Mouse (Mus musculus): ENCODE data around the gene Spen. TPM values are rescaled to one million over a fixed set of nuclear protein-coding genes. Genes with fewer than 3 reads are reported as not detected.

Spen gene
- polyA plus RNA-seq, 1 experiment, result 13.0 TPM

DNA sequence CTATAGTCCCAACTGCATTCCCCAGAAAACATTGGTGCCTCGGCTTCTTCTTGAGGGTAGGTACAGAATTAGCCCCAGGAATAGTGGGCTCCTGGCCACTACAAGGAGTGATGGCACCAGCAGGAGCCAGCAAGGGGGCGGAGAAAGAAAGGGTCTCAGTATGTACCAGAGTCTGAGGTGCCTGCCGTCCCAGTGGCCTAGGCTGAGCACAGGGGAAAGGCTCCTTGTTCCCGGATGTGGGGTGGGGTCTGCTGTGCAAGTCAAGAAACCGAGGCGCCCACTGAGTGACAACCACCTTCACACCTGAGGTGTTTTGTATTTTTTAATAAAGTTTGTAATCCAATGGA, 70.8 kb downstream of the Spen start:
- TF ChIP-seq POLR2A (IDR thresholded peaks at IDR 0.05; ENCODE audit: extremely low read depth, insufficient read depth, low read length), result no peak
- TF ChIP-seq CTCF (IDR thresholded peaks at IDR 0.05; ENCODE audit: extremely low read depth, insufficient read depth, low read length), result no peak
- Histone ChIP-seq H3K4me1 (ENCODE audit: control insufficient read depth, insufficient read depth, low read length) (no peaks in the 10 kb centered on the region), H3K27ac (ENCODE audit: insufficient read depth, low read length) (no peak overlapping the region), H3K4me3 (ENCODE audit: insufficient read depth, low read length) (no peak overlapping the region)

DNA sequence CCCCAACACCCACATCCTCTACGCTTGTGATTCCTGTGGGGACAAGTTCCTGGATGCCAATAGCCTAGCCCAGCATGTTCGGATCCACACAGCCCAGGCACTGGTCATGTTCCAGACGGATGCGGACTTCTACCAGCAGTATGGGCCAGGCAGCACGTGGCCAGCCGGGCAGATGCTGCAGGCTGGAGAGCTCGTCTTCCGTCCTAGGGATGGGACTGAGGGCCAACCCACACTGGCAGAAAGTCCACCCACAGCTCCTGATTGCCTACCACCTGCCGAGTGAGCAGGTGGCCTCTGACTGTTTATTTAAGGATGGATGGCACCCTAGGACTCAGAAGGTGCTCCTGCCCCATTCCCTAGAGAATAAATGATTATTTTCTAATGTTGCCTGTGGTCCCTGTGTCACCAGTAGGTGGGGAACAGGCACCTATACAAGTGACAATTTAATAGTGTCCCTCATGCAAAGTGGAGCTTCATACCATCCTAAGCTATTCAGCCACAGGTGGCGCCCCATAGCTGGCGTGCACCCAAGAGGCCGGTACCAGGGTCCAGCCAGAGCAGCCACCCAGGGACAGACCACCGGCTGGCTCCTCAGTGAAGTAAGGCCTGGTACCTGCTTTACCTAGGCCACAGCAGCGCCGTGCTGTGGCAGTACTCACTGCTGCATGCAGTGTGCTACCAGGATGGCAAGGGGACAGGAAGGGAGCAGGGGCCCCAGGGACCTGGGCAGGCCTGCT, 71.4 kb downstream of the Spen start:
- TF ChIP-seq CTCF (IDR thresholded peaks at IDR 0.05; ENCODE audit: extremely low read depth, insufficient read depth, low read length), result no peak
- no peak for TF ChIP-seq POLR2A (IDR thresholded peaks at IDR 0.05; ENCODE audit: extremely low read depth, insufficient read depth, low read length)
- H3K4me1 ChIP-seq (ENCODE audit: control insufficient read depth, insufficient read depth, low read length), result no peaks in the 10 kb centered on the region
- H3K27ac ChIP-seq (ENCODE audit: insufficient read depth, low read length), result no peak overlapping the region
- no peak overlapping the region for H3K4me3 ChIP-seq (ENCODE audit: insufficient read depth, low read length)

DNA sequence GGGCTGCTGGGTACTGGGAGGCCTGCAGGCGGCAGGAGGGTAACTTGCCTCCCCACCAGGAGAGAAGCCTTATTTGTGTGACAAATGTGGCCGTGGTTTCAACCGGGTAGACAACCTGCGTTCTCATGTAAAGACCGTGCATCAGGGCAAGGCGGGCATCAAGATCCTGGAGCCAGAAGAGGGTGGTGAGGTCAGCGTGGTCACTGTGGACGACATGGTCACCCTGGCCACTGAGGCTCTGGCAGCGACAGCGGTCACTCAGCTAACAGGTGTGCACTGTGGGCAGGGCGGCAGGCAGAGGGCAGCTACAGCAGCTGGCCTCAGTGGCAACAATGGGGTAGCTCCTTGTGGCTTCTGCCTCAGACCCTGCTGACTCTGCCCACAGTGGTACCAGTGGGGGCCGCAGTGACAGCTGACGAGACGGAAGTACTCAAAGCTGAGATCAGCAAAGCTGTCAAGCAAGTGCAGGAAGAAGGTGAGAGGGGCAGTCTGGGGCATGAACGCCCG, 72.1 kb downstream of the Spen start:
- Histone ChIP-seq H3K4me1 (ENCODE audit: control insufficient read depth, insufficient read depth, low read length) (peaks cover 4% of the 10 kb centered on the region), H3K27ac (ENCODE audit: insufficient read depth, low read length) (no peak overlapping the region), H3K4me3 (ENCODE audit: insufficient read depth, low read length) (no peak overlapping the region)
- TF ChIP-seq POLR2A (IDR thresholded peaks at IDR 0.05; ENCODE audit: extremely low read depth, insufficient read depth, low read length) (no peak), CTCF (IDR thresholded peaks at IDR 0.05; ENCODE audit: extremely low read depth, insufficient read depth, low read length) (no peak)

DNA sequence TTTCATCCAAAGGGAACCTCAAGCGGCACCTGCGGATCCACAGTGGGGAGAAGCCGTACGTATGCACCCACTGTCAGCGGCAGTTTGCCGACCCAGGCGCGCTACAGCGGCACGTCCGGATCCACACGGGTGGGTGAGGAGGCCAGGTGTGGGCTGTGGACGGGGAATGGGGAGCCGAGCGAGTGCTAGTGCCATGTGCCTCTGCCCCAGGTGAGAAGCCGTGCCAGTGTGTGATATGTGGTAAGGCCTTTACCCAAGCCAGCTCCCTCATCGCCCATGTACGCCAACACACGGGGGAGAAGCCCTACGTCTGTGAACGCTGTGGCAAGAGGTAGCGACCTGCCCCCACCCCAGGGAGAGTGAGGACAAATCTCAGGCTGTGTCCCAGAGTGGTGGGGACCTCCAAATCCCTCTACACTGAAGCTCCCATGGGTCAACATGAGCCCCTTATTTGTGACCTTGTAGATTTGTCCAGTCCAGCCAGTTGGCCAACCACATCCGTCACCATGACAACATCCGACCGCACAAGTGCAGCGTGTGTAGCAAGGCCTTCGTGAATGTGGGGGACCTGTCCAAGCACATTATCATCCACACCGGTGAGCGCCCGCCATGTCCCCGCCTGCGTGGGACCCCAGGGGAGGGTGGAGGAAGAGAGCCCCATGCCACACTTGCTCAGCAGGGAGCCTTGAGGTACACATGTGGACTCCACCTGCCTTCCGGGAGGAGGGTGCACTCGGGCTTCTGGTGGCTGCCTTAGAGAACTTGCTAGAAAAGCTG, 72.7 kb downstream of the Spen start:
- no peak for TF ChIP-seq CTCF (IDR thresholded peaks at IDR 0.05; ENCODE audit: extremely low read depth, insufficient read depth, low read length)
- no peak for TF ChIP-seq POLR2A (IDR thresholded peaks at IDR 0.05; ENCODE audit: extremely low read depth, insufficient read depth, low read length)
- Histone ChIP-seq H3K27ac (ENCODE audit: insufficient read depth, low read length) (no peak overlapping the region), H3K4me3 (ENCODE audit: insufficient read depth, low read length) (no peak overlapping the region), H3K4me1 (ENCODE audit: control insufficient read depth, insufficient read depth, low read length) (peaks cover 5% of the 10 kb centered on the region)

DNA sequence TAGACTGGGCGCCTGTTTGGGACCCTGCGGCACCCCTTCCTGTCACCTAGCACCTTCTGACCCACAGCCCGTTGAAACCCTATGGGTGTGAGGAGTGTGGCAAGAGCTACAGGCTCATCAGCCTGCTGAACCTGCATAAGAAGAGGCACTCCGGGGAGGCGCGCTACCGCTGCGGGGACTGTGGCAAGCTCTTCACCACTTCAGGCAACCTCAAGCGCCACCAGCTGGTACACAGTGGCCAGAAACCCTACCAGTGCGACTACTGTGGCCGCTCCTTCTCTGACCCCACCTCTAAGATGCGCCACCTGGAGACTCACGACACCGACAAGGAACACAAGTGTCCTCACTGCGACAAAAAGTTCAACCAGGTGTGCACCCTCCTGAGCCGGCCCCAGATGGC, 73.7 kb downstream of the Spen start:
- Histone ChIP-seq H3K4me3 (ENCODE audit: insufficient read depth, low read length) (no peak overlapping the region), H3K4me1 (ENCODE audit: control insufficient read depth, insufficient read depth, low read length) (peaks cover 5% of the 10 kb centered on the region), H3K27ac (ENCODE audit: insufficient read depth, low read length) (no peak overlapping the region)
- TF ChIP-seq POLR2A (IDR thresholded peaks at IDR 0.05; ENCODE audit: extremely low read depth, insufficient read depth, low read length), result no peak
- no peak for TF ChIP-seq CTCF (IDR thresholded peaks at IDR 0.05; ENCODE audit: extremely low read depth, insufficient read depth, low read length)

DNA sequence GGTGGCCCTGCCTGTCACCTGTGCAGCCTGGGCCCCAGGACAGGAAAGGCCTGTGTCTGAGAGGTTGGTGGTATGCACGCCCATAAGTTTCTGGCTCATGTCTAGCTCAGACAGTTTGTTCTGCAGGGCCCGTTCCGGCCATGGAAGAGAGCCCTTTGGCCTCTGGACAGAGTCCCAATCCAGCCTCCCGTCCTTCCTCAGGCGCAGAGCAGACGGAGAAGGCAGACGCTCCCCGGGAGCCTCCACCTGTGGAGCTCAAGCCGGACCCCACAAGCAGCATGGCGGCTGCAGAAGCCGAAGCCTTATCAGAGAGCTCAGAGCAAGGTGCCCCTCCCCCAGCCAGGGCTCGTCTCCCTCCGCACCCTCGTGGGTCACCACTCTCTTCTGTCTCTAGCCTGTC, 74.9 kb downstream of the Spen start:
- H3K4me3 ChIP-seq (ENCODE audit: insufficient read depth, low read length), result no peak overlapping the region
- peaks cover 5% of the 10 kb centered on the region for H3K4me1 ChIP-seq (ENCODE audit: control insufficient read depth, insufficient read depth, low read length)
- H3K27ac ChIP-seq (ENCODE audit: insufficient read depth, low read length), result no peak overlapping the region
- no peak for TF ChIP-seq POLR2A (IDR thresholded peaks at IDR 0.05; ENCODE audit: extremely low read depth, insufficient read depth, low read length)
- no peak for TF ChIP-seq CTCF (IDR thresholded peaks at IDR 0.05; ENCODE audit: extremely low read depth, insufficient read depth, low read length)

DNA sequence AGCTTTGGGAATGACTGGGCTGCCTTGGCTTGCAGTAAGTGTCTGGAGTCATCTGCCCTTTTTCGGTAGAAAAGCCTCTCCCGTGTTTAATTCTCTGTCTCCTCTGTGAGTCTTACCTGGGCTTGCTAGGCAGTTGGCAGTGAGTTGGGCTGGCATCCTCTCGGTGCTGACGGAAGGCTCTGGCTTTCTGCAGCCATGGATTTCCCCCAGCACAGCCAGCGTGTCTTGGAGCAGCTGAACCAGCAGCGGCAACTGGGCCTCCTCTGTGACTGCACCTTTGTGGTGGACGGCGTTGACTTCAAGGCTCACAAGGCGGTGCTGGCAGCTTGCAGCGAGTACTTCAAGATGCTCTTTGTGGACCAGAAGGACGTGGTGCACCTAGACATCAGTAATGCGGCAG, 76.8 kb downstream of the Spen start:
- TF ChIP-seq POLR2A (IDR thresholded peaks at IDR 0.05; ENCODE audit: extremely low read depth, insufficient read depth, low read length) (no peak), CTCF (IDR thresholded peaks at IDR 0.05; ENCODE audit: extremely low read depth, insufficient read depth, low read length) (no peak)
- Histone ChIP-seq H3K4me1 (ENCODE audit: control insufficient read depth, insufficient read depth, low read length) (peaks cover 5% of the 10 kb centered on the region), H3K27ac (ENCODE audit: insufficient read depth, low read length) (no peak overlapping the region), H3K4me3 (ENCODE audit: insufficient read depth, low read length) (no peak overlapping the region)

DNA sequence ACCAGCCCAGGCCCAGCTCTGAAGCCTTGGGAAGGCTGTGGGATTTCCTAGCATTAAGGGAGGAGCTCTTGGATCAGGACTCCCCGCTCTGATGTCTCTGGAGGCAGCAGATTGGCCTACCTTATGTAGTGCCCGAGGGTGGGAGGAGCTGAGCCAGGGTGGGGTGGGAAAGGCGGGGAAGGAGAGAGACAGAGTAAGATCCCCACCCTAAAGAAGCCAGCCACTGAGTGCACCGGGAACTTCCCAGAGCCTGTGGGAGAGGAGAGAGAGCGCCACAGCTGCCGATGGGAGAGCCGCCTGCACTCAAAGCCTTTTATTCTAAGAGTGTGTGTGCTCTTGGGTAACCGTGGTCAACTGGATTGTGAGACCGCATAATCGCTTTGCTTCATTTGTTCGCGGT, 77.3 kb downstream of the Spen start:
- Histone ChIP-seq H3K27ac (ENCODE audit: insufficient read depth, low read length) (no peak overlapping the region), H3K4me1 (ENCODE audit: control insufficient read depth, insufficient read depth, low read length) (peaks cover 5% of the 10 kb centered on the region), H3K4me3 (ENCODE audit: insufficient read depth, low read length) (no peak overlapping the region)
- no peak for TF ChIP-seq POLR2A (IDR thresholded peaks at IDR 0.05; ENCODE audit: extremely low read depth, insufficient read depth, low read length)
- TF ChIP-seq CTCF (IDR thresholded peaks at IDR 0.05; ENCODE audit: extremely low read depth, insufficient read depth, low read length), result no peak

DNA sequence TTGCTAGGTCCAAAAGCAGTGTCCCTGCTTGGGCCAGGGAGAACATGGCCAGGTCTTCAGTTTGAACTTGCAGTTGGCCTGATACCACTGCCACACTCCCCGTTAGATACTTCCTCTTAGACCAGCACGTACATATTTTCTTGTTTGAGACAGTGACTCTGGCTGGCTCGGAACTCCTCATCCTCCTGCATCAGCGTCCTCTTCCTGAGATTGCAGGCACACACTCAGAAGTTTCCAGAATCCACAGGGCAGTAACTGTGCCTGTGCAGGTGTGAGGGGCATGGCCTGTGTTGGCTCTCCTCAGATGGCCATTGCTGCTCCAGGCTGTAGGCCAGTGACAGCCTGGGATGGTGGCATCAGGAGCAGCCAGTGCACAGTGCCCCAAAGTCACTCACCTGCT, 77.9 kb downstream of the Spen start:
- Histone ChIP-seq H3K4me3 (ENCODE audit: insufficient read depth, low read length) (no peak overlapping the region), H3K4me1 (ENCODE audit: control insufficient read depth, insufficient read depth, low read length) (peaks cover 5% of the 10 kb centered on the region), H3K27ac (ENCODE audit: insufficient read depth, low read length) (no peak overlapping the region)
- TF ChIP-seq POLR2A (IDR thresholded peaks at IDR 0.05; ENCODE audit: extremely low read depth, insufficient read depth, low read length) (no peak), CTCF (IDR thresholded peaks at IDR 0.05; ENCODE audit: extremely low read depth, insufficient read depth, low read length) (no peak)

DNA sequence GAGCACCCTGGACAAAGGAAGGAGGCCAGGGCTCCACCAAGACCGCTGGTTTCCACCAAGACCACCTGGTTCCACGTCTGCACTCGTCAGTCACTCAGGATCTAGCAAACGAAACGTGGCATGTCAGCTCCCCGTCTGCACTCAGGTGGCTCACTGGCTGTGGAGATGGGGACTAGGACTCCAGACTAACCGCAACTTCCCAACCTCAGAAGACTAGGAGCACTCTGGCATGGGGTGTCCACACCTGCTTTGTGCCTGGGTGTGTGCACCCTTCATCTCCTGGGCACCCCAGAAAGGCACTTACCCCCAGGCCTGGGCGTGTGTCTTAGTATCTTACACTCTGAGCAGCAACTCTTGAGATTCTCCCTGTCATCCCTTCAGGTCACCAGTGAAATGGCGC, 78.6 kb downstream of the Spen start:
- TF ChIP-seq POLR2A (IDR thresholded peaks at IDR 0.05; ENCODE audit: extremely low read depth, insufficient read depth, low read length), result no peak
- TF ChIP-seq CTCF (IDR thresholded peaks at IDR 0.05; ENCODE audit: extremely low read depth, insufficient read depth, low read length), result no peak
- no peak overlapping the region for H3K27ac ChIP-seq (ENCODE audit: insufficient read depth, low read length)
- H3K4me1 ChIP-seq (ENCODE audit: control insufficient read depth, insufficient read depth, low read length), result peaks cover 5% of the 10 kb centered on the region
- H3K4me3 ChIP-seq (ENCODE audit: insufficient read depth, low read length), result no peak overlapping the region
